Mouse (Mus musculus) thymus, adult 2 months (tissue): ENCODE data around the gene Csnk2a2. TPM values are rescaled to one million over a fixed set of nuclear protein-coding genes. Genes with fewer than 3 reads are reported as not detected.

Experiments used
- DNase-seq: peaks from one replicate; pipeline ENCODE4 v3.0.0; 2021
- H3K27ac ChIP-seq: fragments of 200-500 bp; 2 replicates; pipeline ENCODE4 v1.5.1; 2012; ENCODE audit warnings: low read length, control low read depth; ENCODE audit not compliant: control insufficient read depth, insufficient read depth
- H3K27me3 ChIP-seq: fragments of 200-500 bp; 2 replicates; pipeline ENCODE4 v1.6.1; 2012; ENCODE audit warnings: mild to moderate bottlenecking, low read length, moderate library complexity, mixed read lengths; ENCODE audit not compliant: control insufficient read depth, insufficient read depth
- H3K36me3 ChIP-seq: fragments of 200-500 bp; 2 replicates; pipeline ENCODE4 v1.6.1; 2012; ENCODE audit warnings: mild to moderate bottlenecking, low read length, moderate library complexity; ENCODE audit not compliant: control insufficient read depth, insufficient read depth
- H3K4me1 ChIP-seq: fragments of 200-500 bp; replicated peaks from 2 replicates; pipeline ENCODE4 v1.6.1; 2012; ENCODE audit warnings: low read length; ENCODE audit not compliant: control insufficient read depth, insufficient read depth
- H3K4me3 ChIP-seq: fragments of 200-500 bp; 2 replicates; pipeline ENCODE4 v1.5.1; 2012; ENCODE audit warnings: mild to moderate bottlenecking, low read length, control low read depth, moderate library complexity; ENCODE audit not compliant: control insufficient read depth, insufficient read depth
- CTCF ChIP-seq: fragments of 200-500 bp; IDR thresholded peaks from 2 replicates; pipeline ENCODE4 v1.5.1; 2012; ENCODE audit warnings: mild to moderate bottlenecking, control low read depth, low read length, moderate library complexity, borderline replicate concordance; ENCODE audit not compliant: control insufficient read depth, poor library complexity, insufficient read depth; ENCODE audit errors: extremely low read depth
- POLR2A ChIP-seq: fragments of 200-500 bp; IDR thresholded peaks from 2 replicates; pipeline ENCODE4 v1.6.1; 2012; ENCODE audit warnings: mild to moderate bottlenecking, low read length, control low read depth, moderate library complexity; ENCODE audit not compliant: control insufficient read depth, poor library complexity, insufficient read depth; ENCODE audit errors: extremely low read depth
- WGBS: fragments of 180-500 bp; shearing (Covaris S2); methylation state at CpG from one replicate; pipeline ENCODE4 v1.1.7; 2018; 5-methylcytosine and 5-hydroxymethylcytosine counted together
- polyA plus RNA-seq: library from polyadenylated mRNA; depleted of rRNA; stranded (reverse); fragments of >200 nt; gene quantifications from 2 replicates; pipeline ENCODE4 v1.2.3, GENCODE M21; 2012; rRNA removed

Gene Csnk2a2
- polyA plus RNA-seq, 1 experiment: 35.2 TPM

DNA sequence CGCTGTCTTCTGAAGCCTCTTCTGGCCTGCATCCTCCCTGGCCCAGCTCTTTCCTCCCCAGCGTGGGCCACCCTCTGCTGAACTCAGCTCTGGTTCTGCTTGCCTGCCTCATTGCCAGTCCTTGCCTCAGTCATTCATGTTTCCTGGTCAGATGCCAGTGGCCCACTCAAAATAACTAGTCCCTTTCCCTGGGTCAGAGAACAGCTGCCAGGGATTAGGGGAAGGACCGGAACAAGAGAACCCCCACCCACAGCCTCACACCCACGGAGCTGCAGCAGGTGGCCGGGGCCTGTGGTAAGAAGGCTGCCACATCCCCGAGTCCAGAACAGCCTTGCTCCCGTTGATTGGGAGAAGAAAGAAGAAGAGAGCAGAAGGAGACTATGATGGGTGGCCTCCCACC lies 88.7 kb downstream of the Csnk2a2 start:
- H3K27me3 ChIP-seq: no peaks in the 10 kb centered on the region
- 29% methylated on average over 7 of the region's 7 CpGs for WGBS
- no peaks in the 10 kb centered on the region for H3K36me3 ChIP-seq
- no peak overlapping the region for H3K27ac ChIP-seq
- H3K4me1 ChIP-seq: peaks cover 6% of the 10 kb centered on the region; the same call in 1 of the 2 replicates
- DNase-seq: no peak
- TF ChIP-seq POLR2A: no peak
- TF ChIP-seq CTCF: no peak
- no peak overlapping the region for H3K4me3 ChIP-seq

DNA sequence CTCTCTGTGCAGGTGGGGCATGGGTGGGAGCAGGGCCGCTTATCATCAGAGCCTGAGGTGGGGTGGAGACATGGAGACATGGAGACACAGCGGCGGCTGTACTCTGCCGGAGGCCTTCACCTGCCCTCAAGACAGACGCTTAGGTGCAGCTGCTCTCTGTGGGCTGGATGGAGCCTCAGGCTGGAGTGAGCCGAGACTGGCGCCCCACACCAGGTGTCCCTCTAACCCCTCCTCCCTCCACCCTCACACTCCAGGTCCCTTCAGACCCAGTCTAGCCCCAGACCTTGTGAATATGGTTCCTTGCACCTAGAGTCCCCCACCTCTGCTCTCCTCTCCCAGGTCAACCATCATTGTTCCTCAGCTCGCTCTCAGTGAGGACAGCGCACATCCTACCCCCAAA lies 90.7 kb downstream of the Csnk2a2 start:
- Histone ChIP-seq H3K4me1 (peaks cover 17% of the 10 kb centered on the region), H3K4me3 (no peak overlapping the region), H3K36me3 (no peaks in the 10 kb centered on the region), H3K27me3 (no peaks in the 10 kb centered on the region), H3K27ac (no peak overlapping the region)
- no peak for DNase-seq
- 47% methylated on average over 9 of the region's 9 CpGs for WGBS
- TF ChIP-seq CTCF (no peak), POLR2A (no peak)

DNA sequence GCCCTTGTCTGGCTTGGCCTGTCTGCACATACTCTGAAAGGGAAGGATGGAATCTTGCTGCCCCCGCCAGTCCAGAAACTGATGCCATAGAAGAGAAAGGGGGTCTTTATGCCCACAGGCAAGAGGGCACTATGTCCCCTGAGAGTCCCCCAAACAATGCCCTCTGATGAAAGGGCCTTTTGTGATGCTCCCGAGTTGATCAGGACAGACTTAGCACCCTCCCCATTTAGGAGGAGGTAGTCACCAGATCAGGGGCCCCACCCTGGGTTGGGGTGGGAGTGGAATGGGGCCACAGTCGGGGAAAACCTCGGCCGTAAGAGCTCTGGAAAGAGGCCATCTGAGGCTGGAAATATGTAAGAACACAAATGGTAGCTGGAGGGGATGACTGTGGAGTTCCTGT lies 92.6 kb downstream of the Csnk2a2 start:
- 84% methylated on average over 5 of the region's 5 CpGs for WGBS

DNA sequence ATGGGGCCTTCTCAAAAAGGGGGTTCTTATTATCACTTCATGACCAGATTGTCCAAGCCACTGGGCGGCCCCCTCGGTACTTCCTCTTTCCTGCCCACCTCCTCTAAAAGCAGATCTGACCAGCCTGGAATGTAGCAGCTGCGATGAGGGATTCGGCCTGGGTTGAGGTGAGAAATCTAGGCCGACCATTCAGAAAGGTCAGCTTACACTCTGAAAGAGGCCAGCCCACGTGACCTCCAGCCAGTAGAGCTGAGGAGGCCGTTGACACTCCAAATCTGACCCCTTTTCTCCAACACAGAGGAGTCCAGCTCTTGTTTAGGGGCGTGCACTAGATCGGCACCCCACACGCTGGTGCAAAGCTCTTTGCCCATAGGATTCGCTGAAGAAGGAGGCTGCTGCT lies 93.1 kb downstream of the Csnk2a2 start:
- no peak for DNase-seq
- H3K4me3 ChIP-seq: no peak overlapping the region
- no peak for TF ChIP-seq POLR2A
- TF ChIP-seq CTCF: no peak
- no peaks in the 10 kb centered on the region for H3K27me3 ChIP-seq
- no peak overlapping the region for H3K27ac ChIP-seq
- WGBS: 89% methylated on average over 11 of the region's 11 CpGs
- H3K36me3 ChIP-seq: no peaks in the 10 kb centered on the region
- peaks cover 25% of the 10 kb centered on the region for H3K4me1 ChIP-seq

More for the DNA sequence above, 92.6 kb downstream of the Csnk2a2 start:
- no peak overlapping the region for H3K4me3 ChIP-seq
- TF ChIP-seq POLR2A: no peak
- TF ChIP-seq CTCF: no peak
- no peaks in the 10 kb centered on the region for H3K27me3 ChIP-seq
- no peak overlapping the region for H3K27ac ChIP-seq
- no peaks in the 10 kb centered on the region for H3K36me3 ChIP-seq
- DNase-seq: no peak
- peaks cover 25% of the 10 kb centered on the region for H3K4me1 ChIP-seq

Other genes starting within 250 kb of the Csnk2a2 start
- 0.68 and 0.94 TPM in 2 replicates for gene Cngb1, start 183.5 kb downstream of the Csnk2a2 start, polyA plus RNA-seq
- gene Tepp, start 179.5 kb downstream of the Csnk2a2 start, polyA plus RNA-seq: 0.97 and 2.1 TPM in 2 replicates
- 30.7 and 34.8 TPM in 2 replicates for gene Zfp319, start 158.1 kb downstream of the Csnk2a2 start, polyA plus RNA-seq
- 51.9 and 55.6 TPM in 2 replicates for gene Usb1, start 157.8 kb downstream of the Csnk2a2 start, polyA plus RNA-seq
- 14.7 and 16.2 TPM in 2 replicates for gene Mmp15, start 137.8 kb downstream of the Csnk2a2 start, polyA plus RNA-seq
- 65.9 and 67.2 TPM in 2 replicates for gene Cfap20, start 55.2 kb downstream of the Csnk2a2 start, polyA plus RNA-seq
- gene Ccdc113, start 44.0 kb upstream of the Csnk2a2 start, polyA plus RNA-seq: 0.22 TPM in 1 of 2 replicates, not detected in the other
- 0.07 TPM in 1 of 2 replicates, not detected in the other for gene Prss54, start 86.3 kb upstream of the Csnk2a2 start, polyA plus RNA-seq
- gene Gins3, start 143.4 kb upstream of the Csnk2a2 start, polyA plus RNA-seq: 7.2 and 9.3 TPM in 2 replicates
- 7.4 and 28.3 TPM in 2 replicates for gene Ndrg4, start 186.9 kb upstream of the Csnk2a2 start, polyA plus RNA-seq
- 12.5 and 13.5 TPM in 2 replicates for gene Setd6, start 225.8 kb upstream of the Csnk2a2 start, polyA plus RNA-seq